Mouse (Mus musculus) adrenal gland, postnatal 10 days (tissue): Measurements from ENCODE around the gene Gm973. TPM values are rescaled to one million over a fixed set of nuclear protein-coding genes. Genes with fewer than 3 reads are reported as not detected.
A peak's percentile ranks its signal among the peaks of the same experiment; 100 is the strongest.

Source experiments
- DNase-seq: peaks from one replicate; pipeline ENCODE4 v3.0.0; 2021; ENCODE audit warnings: mixed read lengths
- total RNA-seq, 2 experiments: library from RNA; stranded (reverse); gene quantifications; 2 replicates each; pipeline ENCODE4 v1.2.3; 2021

Gm973 gene
- total RNA-seq, 2 experiments from 2014 or later: 5.7 to 9.7 TPM

DNA sequence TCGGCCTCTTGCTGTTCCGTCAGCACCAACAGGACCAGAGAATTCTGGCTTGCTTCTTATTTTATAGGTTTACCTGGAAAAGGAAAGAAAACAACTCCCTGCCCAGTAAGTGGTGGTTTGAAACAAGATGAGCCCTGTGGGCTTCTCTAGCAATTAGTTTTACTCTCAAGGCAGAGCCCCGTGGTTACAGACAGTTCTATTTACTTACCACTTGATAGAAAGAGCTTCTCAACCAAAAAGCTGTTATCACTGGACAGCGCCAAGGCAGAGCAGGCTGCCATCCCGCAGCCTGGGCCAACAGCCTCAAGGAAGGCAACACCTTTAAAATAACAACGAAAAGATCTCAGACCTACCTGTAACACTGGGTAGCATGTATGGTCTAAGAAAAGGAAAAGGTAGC is 26.2 kb downstream of the Gm973 start:
- no peak for DNase-seq

DNA sequence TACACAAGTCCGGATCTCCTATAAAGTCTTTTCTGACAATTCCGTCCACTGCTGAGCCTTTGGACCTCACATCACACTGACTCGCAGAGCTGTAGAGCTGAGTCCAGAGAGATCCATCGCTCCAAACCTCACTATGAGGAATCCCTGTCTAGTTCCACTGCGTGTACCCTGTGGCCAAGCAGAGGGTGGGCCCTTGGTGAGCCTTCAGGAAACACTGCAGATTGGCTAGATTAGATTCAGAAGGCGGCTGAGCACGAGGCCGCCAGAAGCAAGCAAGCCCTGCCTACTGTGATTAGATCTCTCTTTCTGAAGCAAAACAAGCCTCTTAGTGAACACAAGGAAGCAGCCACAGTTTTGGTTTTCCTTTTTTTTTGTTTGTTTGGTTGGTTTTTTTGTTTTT is 27.8 kb downstream of the Gm973 start:
- DNase-seq: no peak

DNA sequence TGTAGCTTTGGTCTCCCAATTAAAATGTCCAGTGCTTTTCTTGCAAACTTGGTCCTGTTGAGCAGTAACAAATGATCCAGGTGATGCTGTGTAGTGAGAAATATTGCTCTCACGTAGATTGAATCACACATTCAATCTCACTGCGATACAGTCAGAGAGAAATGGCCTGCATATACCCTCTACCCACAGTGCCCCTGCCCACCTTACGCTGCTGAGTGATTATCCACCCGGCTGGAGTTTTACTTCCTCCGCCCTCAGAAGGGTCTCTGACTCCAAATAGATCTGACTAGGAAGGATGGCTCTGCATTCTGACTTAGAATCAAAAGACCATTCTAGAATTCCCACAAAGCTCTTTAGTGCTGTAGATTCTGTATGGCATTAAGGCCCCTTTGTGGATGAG is 32.4 kb downstream of the Gm973 start:
- DNase-seq: no peak

DNA sequence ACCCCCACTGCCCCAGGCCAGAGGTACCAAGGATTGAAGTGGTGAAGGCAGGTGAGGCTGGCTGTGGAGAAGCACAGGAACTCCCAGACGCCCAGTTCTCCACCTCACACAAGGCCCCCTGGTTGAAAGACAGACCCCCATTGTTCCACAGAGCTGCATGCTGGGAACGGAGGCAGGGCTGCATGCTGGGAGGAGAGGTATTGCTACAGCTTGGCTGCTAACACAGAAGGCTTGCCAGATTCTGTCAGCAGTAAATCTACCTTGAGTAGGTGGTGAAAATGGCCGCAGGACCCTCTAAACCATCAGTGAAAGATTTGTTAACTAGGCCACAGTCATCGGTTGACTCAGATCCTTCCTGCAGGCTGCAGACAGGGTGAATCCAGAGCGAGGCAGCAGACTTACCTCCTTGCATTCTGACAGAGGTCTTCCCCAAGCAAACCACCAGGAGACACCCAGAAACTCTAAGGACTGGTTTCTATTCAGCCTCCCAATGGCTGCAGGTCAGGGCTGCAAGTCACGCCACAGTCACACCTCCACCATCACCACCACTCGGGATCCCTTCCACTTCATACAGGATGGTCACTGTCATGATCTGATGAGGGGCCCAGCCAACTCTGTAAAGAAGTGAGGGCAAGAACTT is 33.1 kb downstream of the Gm973 start:
- no peak for DNase-seq

DNA sequence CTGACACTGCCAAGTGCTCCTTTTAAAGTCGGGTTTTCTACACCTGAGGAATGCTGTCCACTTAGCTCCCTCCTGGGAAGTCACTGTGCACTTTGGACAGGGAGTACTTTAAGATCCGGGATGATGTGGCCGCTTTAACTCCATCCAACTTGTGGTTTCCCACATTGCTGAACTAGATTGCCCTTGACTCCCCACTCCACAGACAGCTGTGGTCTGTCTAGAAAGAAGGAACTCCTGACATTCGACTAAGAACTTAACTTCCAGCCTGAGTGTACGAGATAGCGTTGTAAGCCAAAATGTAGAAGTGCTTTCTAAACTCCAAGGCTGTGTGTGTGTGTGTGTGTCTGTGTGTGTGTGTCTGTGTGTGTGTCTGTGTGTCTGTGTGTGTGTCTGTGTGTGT is 34.2 kb downstream of the Gm973 start:
- no peak for DNase-seq

DNA sequence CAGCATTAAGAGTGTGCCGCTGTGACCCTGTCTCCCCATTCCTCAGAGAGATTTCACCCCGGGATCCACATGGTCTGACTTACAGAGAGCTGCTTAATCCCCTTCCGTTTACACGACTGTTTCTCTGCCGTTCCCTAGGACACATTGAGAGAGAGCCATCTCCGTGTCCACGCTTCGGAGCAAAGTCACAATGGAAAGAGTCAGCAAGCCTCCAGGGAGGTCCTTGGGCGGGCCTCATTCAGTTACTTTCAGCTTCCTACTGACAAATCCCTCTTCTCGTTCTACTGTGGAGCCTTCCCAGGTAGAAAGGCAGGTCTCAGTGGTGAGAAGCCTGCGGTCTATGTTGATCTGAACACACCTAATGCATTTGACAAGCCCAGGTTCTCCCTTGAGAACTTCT is 34.9 kb downstream of the Gm973 start:
- no peak for DNase-seq

DNA sequence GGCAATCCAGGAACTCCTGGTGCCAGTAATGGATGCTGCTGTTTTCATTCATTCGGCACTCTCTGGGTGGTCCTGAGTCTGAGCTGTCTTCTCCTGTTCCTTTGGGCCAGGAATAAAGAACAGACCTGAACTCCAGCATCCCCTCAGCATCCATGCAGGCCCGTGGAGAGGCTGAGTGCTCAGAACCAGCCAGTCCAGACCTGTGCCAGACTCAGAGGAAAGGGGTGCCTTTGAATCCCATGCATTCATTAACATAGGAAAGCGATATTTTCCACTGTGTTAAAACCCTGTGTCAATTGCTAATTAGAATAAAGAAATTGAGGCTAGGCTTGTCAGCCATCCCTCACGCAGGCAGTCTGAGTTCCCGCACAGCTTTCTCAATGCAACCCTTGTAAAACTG is 37.6 kb downstream of the Gm973 start:
- no peak for DNase-seq

DNA sequence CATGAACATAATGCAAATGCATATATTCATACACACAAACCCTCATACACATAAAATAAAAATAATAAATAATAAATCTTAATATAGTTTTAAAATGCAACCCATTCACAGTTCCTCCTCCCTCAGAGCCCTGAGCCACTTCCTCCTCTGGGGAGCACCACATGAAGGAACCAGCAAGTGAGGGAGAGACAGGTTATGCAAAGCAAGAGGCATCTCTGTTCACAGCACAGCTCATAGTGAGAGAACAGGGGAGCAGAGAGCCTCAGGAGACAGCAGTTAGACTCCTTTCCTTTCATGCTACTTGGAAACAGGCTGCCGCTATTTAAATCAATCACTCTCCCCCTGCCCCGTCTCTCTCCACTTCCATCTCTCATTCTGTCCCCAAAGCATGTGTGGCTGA is 47.5 kb downstream of the Gm973 start:
- no peak for DNase-seq

DNA sequence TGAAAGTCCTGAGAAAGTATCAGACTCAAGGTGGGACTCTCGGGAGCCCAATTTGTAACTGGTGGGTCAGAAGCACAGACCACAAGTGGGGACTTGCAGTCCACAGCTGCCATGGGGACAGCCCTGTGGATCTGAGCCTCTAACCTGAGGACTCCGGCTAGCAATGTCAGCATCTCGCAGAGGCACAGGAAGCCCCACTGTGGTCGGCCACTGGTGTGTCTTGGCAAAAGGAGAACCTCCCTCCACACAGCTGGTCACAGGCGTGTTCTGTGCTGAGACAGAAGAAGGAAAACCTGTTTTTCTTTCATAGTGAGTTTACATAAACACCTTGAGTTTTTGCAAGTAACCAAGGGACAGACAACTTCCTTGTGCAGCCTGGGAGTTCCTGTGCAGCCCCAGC is 49.7 kb downstream of the Gm973 start:
- no peak for DNase-seq

DNA sequence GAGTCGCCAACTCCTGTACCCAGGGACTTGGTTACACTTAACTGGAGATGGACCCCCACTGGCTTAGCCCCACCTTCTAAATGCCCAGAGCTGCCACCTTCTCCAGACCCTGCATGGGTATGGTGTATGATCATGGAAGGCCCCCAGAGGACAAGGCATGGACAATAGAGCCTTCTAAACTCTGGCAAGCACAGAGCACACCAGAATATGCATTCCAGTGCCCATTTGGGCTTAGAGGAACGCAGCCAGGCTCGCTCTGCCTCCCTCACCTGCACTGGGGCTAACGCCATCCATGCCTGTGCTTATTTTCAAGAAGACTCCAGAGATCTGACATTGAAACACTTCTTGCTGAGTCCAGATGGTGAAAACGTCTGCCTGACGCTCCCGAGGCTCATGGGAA is 50.2 kb downstream of the Gm973 start:
- DNase-seq: no peak

DNA sequence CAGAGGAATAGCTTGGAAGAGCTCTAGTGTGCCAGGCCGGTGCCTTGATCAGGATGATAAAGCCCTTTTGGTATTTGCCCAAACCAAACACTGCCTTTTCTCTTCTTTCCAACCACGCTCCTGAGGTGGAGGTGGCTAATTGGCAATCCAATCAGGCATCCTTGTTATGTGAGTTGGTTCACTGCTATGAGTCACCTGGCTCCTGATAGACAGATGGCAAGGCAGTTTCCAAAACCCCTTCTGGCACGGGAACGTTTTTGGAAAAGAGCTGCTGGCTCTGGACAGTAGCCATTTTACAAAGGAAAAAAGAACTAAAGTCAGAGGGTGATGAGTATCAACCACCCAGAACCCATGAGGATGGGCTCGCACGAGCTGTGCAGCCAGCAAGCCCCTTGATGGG is 50.9 kb downstream of the Gm973 start:
- DNase-seq: no peak

DNA sequence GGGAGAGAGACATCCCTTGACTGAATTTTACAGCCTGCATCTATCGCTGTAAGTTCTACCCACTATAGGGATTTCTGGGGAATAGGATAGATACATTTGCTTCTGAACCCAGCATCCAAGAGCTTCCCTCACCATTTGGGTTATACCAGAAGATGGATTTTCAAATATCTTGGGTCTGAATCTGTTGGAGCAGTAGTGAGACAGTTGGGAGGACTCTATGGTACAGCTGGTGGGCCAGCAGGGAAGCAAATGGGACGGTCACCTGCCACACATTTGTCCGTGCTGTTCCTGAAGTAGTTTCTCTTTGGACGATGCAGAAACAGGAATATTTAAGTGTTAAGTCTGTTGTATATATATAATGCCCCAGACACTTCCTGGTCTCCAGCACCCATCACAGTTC is 51.5 kb downstream of the Gm973 start:
- no peak for DNase-seq

DNA sequence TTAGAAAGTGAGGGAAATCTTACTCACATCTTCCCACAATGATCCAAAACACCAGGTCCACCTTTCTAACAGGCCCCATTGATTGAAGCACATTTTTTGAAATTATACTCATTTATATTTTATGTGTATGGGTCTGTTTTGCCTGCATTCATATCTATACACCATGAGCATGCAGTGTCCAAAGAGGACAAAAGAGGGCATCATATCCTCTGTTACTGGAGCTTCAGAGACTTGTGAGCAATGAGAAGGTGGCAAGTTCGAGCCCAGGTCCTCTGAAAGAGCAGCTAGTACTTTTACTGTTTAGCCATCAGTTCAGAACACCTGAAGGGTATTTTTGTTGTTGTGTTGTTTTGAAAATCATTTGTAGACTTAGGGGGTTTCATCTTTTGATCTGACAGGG is 52.2 kb downstream of the Gm973 start:
- DNase-seq: no peak

DNA sequence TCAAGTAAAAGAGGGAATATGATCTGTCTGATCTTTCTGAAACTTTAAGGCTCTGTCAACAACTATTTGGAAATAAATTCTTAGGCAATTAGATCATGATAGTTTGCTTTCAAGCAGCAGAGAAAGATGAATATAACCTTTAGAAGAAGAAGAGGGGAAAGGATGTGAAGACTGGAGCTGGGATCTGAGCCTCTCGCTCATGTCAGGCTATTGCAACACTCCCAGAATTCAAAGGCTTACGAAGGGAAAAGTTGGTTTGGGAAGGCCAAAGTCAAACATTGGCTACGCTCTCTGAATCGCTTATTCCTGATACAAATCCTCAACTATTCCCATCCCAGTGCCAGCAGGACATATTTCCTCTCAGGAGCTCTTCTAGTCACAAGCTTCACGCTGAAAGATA is 53.2 kb downstream of the Gm973 start:
- DNase-seq: no peak

DNA sequence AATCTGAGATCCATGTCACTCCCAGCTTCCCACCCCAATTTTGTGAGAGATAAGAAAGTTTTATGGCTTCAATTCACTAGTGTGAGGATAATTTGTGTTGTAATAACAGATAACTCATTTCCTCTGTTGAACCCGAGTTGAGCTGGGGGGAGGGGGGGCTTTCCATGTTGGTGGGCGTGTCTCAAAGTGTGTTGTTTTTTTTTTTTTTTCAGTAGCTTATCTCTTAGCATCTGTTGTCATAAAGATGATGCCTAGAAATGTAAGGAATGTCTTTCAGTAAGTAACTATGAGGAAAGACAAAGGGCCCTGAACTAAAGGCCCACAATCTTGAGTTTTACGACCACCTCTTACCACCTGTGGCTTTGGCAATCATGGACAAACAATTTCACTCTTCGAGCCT is 54.7 kb downstream of the Gm973 start:
- DNase-seq: no peak

DNA sequence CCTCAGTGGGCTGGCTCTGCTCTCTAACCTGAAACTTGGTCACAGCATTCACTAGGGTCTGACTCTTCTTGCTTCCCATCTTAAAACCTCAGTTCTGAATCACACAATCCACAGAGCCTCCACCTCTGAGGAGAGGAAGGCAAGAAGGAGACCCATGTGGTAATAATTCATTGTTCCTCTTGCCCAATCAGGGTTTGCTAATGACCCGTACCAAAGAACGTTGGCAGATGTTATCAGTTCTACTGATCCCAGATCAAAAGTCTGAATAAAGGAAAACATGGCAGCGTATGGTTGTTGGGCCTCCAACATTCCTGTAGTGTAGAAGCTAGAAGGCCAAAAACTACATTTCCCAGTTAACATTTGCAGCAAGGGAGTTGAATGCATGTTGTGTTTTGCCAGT is 55.4 kb downstream of the Gm973 start:
- DNase-seq: no peak

DNA sequence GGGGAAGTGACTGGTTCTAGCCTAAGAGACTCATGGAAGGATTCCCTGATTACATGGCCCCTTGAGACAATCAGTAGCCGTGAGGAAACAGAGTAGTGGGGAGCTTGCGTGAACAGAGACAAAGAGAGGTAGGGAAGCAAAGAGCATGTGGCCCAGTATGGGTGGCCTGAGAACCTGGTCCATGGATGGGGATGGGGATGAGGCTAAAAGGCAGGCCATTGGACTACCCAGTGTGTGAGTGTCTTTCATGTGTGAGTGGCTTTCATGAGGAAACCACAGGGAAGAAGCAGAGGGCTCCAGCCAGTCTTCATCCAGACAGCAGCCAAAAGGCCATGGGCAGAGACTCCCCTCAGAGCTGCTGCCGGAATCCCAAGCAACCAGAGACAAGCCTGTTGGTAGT is 57.8 kb downstream of the Gm973 start:
- no peak for DNase-seq

DNA sequence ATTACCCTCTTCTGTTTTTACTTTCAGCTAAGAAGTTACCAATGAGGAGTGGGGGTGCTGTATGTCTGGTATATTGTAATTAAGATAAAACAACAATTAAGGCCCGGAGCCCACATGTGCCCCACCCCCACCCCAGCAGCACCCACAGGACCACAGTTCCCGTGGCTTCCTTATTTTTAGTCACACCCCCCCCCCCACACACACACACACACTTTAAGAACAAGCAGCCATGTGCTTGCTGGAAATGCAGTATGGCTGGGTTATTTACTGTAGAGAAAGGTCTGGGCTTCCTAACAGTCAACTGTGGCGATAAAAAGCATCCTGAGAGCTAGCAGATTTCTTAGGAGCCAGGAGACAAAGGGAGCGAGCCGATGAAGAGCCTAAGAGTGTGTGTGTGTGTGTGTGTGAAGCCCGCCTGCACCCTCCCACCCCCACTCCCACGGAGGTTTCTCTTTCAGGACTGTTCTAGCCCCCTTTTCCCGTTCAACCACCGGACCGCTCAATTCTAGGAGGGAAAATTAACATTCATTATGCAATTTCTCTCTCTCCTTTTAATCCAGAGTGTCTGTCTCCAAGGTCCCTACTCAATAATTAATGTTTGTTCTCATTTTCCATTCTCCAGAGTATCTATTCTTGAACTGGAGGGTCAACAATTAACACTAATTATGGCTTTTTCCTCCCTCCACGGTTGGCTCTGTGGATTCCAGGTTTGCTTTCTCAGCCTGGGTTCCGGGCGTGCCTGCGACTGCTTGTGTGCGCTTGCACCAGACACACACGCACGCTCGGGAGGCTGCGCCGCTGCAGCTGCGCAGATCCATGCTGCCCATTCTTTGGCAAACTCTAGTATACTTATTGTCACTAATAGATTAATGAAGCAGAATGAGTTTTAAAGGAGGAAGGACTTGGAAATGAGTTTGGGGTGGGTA is 58.5 kb downstream of the Gm973 start:
- DNase-seq: no peak

DNA sequence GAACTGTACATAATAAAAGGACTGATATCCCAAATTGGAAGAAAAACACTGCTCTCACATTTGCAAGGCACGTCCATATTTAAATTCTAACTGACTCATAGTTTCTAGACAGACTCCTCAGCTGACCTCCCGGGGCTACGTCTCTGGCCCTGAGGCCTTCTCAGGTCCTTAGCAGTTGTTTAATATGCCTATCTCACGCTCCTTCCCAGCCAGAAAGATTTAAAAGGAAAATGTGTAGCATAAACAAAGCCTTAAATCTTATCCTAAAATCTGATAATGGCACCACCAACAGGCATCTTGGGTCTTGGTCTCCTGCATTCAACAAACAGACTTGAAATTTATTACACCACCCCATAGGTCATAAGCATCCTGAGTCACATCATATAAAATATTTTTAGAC is 62.7 kb downstream of the Gm973 start:
- no peak for DNase-seq

DNA sequence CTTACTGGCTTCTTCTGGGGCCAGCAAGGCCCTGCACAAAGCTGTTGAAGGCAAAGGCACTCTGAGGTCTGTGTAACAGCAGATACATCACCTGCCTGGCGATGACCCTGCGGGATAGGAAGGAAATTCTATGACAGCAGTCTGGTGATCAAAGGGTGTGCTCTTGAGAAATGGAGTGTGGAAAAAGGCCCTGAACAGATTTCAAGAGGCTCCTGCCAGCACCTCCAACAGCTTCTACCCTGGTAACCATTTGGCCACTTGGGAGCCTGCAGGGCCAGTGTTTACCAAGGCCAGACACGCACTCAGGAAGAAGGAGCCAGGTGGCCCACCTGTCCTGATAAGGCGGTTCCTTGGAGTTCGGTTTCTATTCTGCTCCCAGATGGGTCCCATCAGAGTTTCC is 63.3 kb downstream of the Gm973 start:
- DNase-seq: peak; percentile 43

DNA sequence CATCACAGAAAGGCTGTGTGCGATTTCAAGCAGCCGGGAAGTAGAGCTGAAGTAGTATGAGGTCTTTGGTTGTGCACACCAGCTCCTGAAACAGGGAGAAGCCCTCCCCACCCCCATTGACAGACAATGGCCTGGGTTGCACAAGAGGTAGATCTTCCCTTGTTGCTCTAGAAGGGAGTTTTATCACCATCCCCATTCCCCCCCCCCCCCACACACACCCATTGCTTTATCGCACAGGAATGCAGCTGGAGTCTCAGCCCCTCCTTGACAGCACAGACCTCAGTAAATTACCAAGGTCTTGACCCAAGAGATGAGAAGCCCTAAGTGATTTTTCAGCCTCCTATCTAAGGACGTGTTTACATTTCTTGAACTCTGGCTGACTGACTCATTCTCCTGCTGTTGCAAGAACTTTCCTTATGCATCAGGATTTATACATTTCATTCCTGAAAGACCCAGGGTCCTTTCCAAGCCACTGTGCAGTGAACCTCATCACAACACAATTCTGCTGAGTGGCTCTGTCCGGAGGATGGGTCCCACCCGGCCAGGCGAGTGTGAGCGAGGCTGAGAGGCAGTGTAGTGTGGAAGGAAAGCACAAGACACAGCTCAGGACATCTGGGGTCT is 64.2 kb downstream of the Gm973 start:
- no peak for DNase-seq

DNA sequence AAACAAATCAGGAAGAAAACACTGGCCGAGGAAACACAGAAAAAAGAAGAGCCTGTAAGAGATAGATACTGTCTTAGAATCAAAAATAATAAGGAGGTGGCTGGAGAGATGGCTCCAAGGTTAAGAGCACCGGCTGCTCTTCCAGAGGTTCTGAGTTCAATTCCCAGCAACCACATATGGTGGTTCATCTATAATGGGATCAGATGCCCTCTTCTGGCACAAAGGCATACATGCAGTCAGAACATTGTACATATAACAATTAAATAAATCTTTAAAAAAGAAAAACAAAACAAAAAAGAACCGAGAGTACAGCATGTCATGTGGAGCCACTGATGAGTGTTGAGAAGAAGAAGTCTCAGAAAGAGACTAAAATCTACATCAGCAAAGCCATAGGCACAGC is 64.8 kb downstream of the Gm973 start:
- DNase-seq: no peak

DNA sequence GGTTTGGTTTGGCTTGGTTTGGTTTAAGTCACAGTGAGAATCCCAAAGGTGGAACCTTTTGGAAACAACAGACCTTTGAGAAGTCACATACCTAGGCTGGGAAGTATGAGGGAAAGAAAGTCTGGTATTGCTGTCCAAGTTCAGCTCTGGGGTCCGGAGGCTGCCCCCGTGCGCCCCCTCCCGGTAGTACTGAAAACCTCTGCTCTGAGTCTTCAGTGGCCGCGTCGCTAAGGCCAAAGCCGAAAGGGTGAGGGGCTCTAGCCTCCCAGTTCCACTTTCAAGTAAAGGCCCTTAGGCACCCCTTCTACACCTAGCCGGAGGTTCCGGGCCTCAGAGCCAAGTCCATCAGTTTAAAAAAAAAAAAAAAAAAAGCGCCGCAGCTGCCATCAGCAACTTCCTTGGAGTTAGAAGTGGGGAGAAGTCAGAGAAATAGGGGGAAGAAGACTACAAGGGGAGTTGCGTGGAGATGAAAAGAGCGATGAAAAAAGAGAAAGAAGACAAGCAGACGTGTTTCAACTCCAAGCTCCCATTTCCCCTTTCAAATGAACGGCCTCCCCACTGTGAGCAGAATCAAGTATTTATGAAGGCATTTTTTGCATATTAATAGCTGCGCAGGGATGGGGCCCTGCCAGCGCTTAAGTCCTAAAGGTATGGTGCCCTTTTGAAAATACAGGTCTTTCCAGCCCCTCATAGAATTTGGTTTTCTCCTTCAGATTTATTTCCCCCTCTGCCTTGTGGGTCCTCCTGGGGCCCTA is 68.8 kb downstream of the Gm973 start:
- DNase-seq: peak; percentile 87
